Mouse (Mus musculus): ENCODE measurements around the gene Ebp.

Ebp gene

GRCm38 (mm10) chrX:8205551-8205950, 12.2 kb upstream of the Ebp start:
- ChIA-PET CTCF (interaction anchor here in 2 of 4 experiments (0.6 kb wide), 2 partner anchors 21 to 412 kb away, joined by 3 read pairs; no protein-coding TSS in a partner anchor), POLR2A (interaction anchor here (0.6 to 6.9 kb wide), 16 partner anchors 8 to 65 kb away, joined by 3 to 89 read pairs (median 5); partner anchors contain the start of genes Ebp (in 1 of the 4) and Rbm3 (in 1 of the 4))

- ChIA-PET POLR2A (interaction anchor here (0.6 to 6.9 kb wide), 8 partner anchors 8 to 65 kb away, joined by 3 to 89 read pairs (median 8); partner anchors contain the start of gene Ebp (in 1 of the 4)), CTCF (no interaction called here)
These were observed 11.8 kb upstream of the Ebp start for GRCm38 (mm10) chrX:8205088-8205487.

GRCm38 (mm10) chrX:8204076-8204475, 10.8 kb upstream of the Ebp start:
- POLR2A ChIA-PET: interaction anchor here in 1 of 4 experiments (0.9 kb wide), 1 partner anchor 58 kb away, joined by 3 read pairs; no protein-coding TSS in a partner anchor
- CTCF ChIA-PET: no interaction called here

- CTCF ChIA-PET: no interaction called here
- POLR2A ChIA-PET: interaction anchor here in 1 of 4 experiments (0.6 kb wide), 1 partner anchor 58 kb away, joined by 3 read pairs; the partner anchor contains the start of gene Rbm3
These were observed 9.8 kb upstream of the Ebp start for GRCm38 (mm10) chrX:8203105-8203504.

GRCm38 (mm10) chrX:8192640-8193418, 483 bp downstream of the Ebp start:
- ChIA-PET POLR2A (interaction anchor here (0.6 to 4.1 kb wide), 44 partner anchors 8 to 496 kb away, joined by 3 to 27 read pairs (median 5); partner anchors contain the start of genes Rbm3 (in 3 of the 4), Porcn (in 2 of the 4), Wdr13 (in 2 of the 4) and Gpkow (in 1 of the 4)), CTCF (interaction anchor here in 1 of 4 experiments (1.0 kb wide), 1 partner anchor 52 kb away, joined by 3 read pairs; no protein-coding TSS in a partner anchor)

- CTCF ChIA-PET: interaction anchor here in 1 of 4 experiments (1.0 kb wide), 1 partner anchor 52 kb away, joined by 3 read pairs; no protein-coding TSS in a partner anchor
These were observed 1.1 kb downstream of the Ebp start for GRCm38 (mm10) chrX:8192126-8192639.

GRCm38 (mm10) chrX:8182871-8183540, 10.3 kb downstream of the Ebp start:
- ChIA-PET POLR2A (interaction anchor here in 3 of 4 experiments (0.6 to 2.6 kb wide), 11 partner anchors 9 to 56 kb away, joined by 3 to 19 read pairs (median 5); partner anchors contain the start of genes Ebp (in 2 of the 3), Porcn (in 1 of the 3) and Rbm3 (in 1 of the 3)), CTCF (no interaction called here)

More at GRCm38 (mm10) chrX:8192126-8192639, 1.1 kb downstream of the Ebp start:
- POLR2A ChIA-PET: interaction anchor here (0.6 to 4.1 kb wide), 49 partner anchors 8 to 495 kb away, joined by 3 to 27 read pairs (median 4); partner anchors contain the start of genes Rbm3 (in 3 of the 4), Porcn (in 2 of the 4), Gpkow (in 1 of the 4) and Hdac6 (in 1 of the 4)

GRCm38 (mm10) chrX:8179646-8180045, 13.7 kb downstream of the Ebp start:
- ChIA-PET POLR2A (interaction anchor here in 2 of 4 experiments (1.0 to 1.3 kb wide), 3 partner anchors 13 to 34 kb away, joined by 3 read pairs; partner anchors contain the start of gene Rbm3 (in 1 of the 2)), CTCF (interaction anchor here in 1 of 4 experiments (0.6 kb wide), 1 partner anchor 789 kb away, joined by 4 read pairs; no protein-coding TSS in a partner anchor)

- ChIA-PET POLR2A (interaction anchor here in 1 of 4 experiments (1.1 to 1.3 kb wide), 2 partner anchors 13 to 17 kb away, joined by 3 read pairs; no protein-coding TSS in a partner anchor), CTCF (interaction anchor here in 1 of 4 experiments (0.6 kb wide), 1 partner anchor 789 kb away, joined by 4 read pairs; no protein-coding TSS in a partner anchor)
These were observed 14.4 kb downstream of the Ebp start for GRCm38 (mm10) chrX:8178871-8179270.

GRCm38 (mm10) chrX:8175504-8176385, 17.6 kb downstream of the Ebp start, which contains the start of gene Tbc1d25:
Tbc1d25 (minus strand) TSS chrX:8176181.
- ChIA-PET CTCF (interaction anchor here in 1 of 4 experiments (0.5 kb wide), 1 partner anchor 924 kb away, joined by 3 read pairs; no protein-coding TSS in a partner anchor), POLR2A (interaction anchor here in 3 of 4 experiments (0.6 to 1.6 kb wide), 6 partner anchors 11 to 31 kb away, joined by 3 to 7 read pairs (median 6); partner anchors contain the start of genes Porcn (in 1 of the 3) and Rbm3 (in 1 of the 3))

- ChIA-PET POLR2A (interaction anchor here in 3 of 4 experiments (0.6 to 1.6 kb wide), 8 partner anchors 10 to 35 kb away, joined by 3 to 7 read pairs (median 4); partner anchors contain the start of genes Porcn (in 1 of the 3) and Rbm3 (in 1 of the 3)), CTCF (no interaction called here)
These were observed 18.2 kb downstream of the Ebp start for GRCm38 (mm10) chrX:8175169-8175503.

- CTCF ChIA-PET: interaction anchor here in 1 of 4 experiments (0.6 kb wide), 1 partner anchor 67 kb away, joined by 11 read pairs; no protein-coding TSS in a partner anchor
- POLR2A ChIA-PET: interaction anchor here (0.6 to 2.3 kb wide), 17 partner anchors 9 to 59 kb away, joined by 3 to 10 read pairs (median 4); partner anchors contain the start of genes Porcn (in 1 of the 4), Rbm3 (in 1 of the 4) and Wdr13 (in 1 of the 4)
These were observed 25.3 kb downstream of the Ebp start for GRCm38 (mm10) chrX:8167716-8168647.

- CTCF ChIA-PET: interaction anchor here in 3 of 4 experiments (0.6 to 1.2 kb wide), 7 partner anchors 8 to 848 kb away, joined by 3 to 11 read pairs (median 5); no protein-coding TSS in a partner anchor
- POLR2A ChIA-PET: interaction anchor here (0.6 to 2.2 kb wide), 25 partner anchors 8 to 401 kb away, joined by 3 to 12 read pairs (median 3); partner anchors contain the start of genes Rbm3 (in 2 of the 4), Ftsj1 (in 1 of the 4) and Wdr13 (in 1 of the 4)
These were observed 28.8 kb downstream of the Ebp start for GRCm38 (mm10) chrX:8164471-8164870.

- POLR2A ChIA-PET: interaction anchor here in 2 of 4 experiments (1.2 to 2.4 kb wide), 4 partner anchors 9 to 18 kb away, joined by 5 to 17 read pairs (median 8); partner anchors contain the start of gene Rbm3 (in 2 of the 2)
- CTCF ChIA-PET: interaction anchor here in 1 of 4 experiments (0.7 kb wide), 1 partner anchor 449 kb away, joined by 3 read pairs; the partner anchor contains the start of gene Wdr45
These were observed 30.2 kb downstream of the Ebp start for GRCm38 (mm10) chrX:8163076-8163475.
